Mouse (Mus musculus) heart, postnatal 0 days (tissue): Measurements from ENCODE around the gene Fam3b. TPM values are rescaled to one million over a fixed set of nuclear protein-coding genes. Genes with fewer than 3 reads are reported as not detected.

Experiments used
- ATAC-seq: fragments of 200-750 bp; cut with Nextera tagmentation; 2 replicates; pipeline ENCODE4 v1.8.0; 2017; ENCODE audit warnings: low read depth, moderate number of reproducible peaks, moderate library complexity; ENCODE audit not compliant: insufficient read depth
- DNase-seq: peaks from one replicate; pipeline ENCODE4 v3.0.0-alpha.2; 2016; ENCODE audit warnings: low spot score
- H3K27ac ChIP-seq: fragments of 300-500 bp; sonication (generic); 2 replicates; pipeline ENCODE4 v1.5.1; 2014; ENCODE audit warnings: low read depth, mild to moderate bottlenecking
- H3K27me3 ChIP-seq: fragments of 300-500 bp; sonication (generic); 2 replicates; pipeline ENCODE4 v1.6.1; 2014; ENCODE audit warnings: low read length, mixed read lengths; ENCODE audit not compliant: control insufficient read depth, insufficient read depth
- H3K36me3 ChIP-seq: fragments of 300-500 bp; sonication (generic); replicated peaks from 2 replicates; pipeline ENCODE4 v1.6.1; 2014; ENCODE audit warnings: low read length, mixed read lengths; ENCODE audit not compliant: control insufficient read depth, insufficient read depth
- H3K4me1 ChIP-seq: fragments of 300-500 bp; sonication (generic); 2 replicates; pipeline ENCODE4 v1.6.1; 2014; ENCODE audit warnings: antibody characterized with exemption; ENCODE audit not compliant: control insufficient read depth, insufficient read depth
- H3K4me2 ChIP-seq: fragments of 300-500 bp; sonication (generic); 2 replicates; pipeline ENCODE4 v1.6.1; 2014; ENCODE audit warnings: low read depth, mild to moderate bottlenecking, low read length, moderate library complexity
- H3K4me3 ChIP-seq: fragments of 300-500 bp; sonication (generic); 2 replicates; pipeline ENCODE4 v1.5.1; 2014; ENCODE audit warnings: low read depth, low read length
- H3K9ac ChIP-seq: fragments of 300-500 bp; sonication (generic); replicated peaks from 2 replicates; pipeline ENCODE4 v1.6.1; 2014; ENCODE audit warnings: low read depth, low read length, mixed read lengths
- H3K9me3 ChIP-seq: fragments of 300-500 bp; sonication (generic); replicated peaks from 2 replicates; pipeline ENCODE4 v1.6.1; 2016; ENCODE audit warnings: low read length; ENCODE audit not compliant: control insufficient read depth
- CTCF ChIP-seq: IDR thresholded peaks from 2 replicates; pipeline ENCODE4 v1.5.1; 2016; ENCODE audit warnings: antibody characterized with exemption, control low read depth, low read depth
- EP300 ChIP-seq: IDR thresholded peaks from 2 replicates; pipeline ENCODE4 v1.6.1; 2016; ENCODE audit warnings: antibody characterized with exemption, low read depth
- WGBS: fragments of 180-500 bp; shearing (Covaris S2); extraction: QIAGEN DNeasy Blood & Tissue Kit; methylation state at CpG from one replicate; pipeline ENCODE4 v1.1.7; 2014; 5-methylcytosine and 5-hydroxymethylcytosine counted together
- polyA plus RNA-seq: library from polyadenylated mRNA; unstranded; fragments of >200 nt; fragmentation: Nextera tagmentation; extraction: Ambion mirVana; gene quantifications from 2 replicates; pipeline ENCODE4 v1.2.1, GENCODE M21; 2015
- total RNA-seq: library from RNA; depleted of rRNA; stranded (reverse); fragments of >200 nt; gene quantifications from 2 replicates; pipeline ENCODE4 v1.2.3, GENCODE M21; 2014; ENCODE audit warnings: low replicate concordance

Gene Fam3b
- total and polyA plus RNA-seq, 2 experiments from 2014 or later: not detected

DNA sequence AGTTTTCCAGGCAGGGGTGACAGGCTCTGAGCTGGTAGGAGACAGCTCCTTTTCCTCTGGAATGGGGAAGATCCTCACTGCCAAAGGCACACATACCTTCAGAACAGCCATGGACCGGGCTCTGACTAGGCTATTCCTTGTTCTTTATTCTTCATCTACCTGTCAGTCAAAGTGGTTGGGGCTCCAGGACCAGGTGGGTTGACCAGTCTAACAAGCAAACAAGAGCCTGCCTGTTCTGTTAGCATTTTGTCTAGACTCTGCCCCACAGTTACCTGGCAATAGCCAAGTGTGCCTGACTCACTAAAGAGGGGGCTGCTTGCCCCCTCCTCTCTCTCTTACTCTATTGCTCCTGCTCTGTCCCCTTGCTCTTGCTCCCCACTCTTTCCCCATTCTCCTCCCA is 22.2 kb downstream of the Fam3b start:
- H3K27me3 ChIP-seq: no peaks in the 10 kb centered on the region
- H3K9me3 ChIP-seq: no peaks in the 10 kb centered on the region
- H3K27ac ChIP-seq: no peak overlapping the region
- H3K4me1 ChIP-seq: no peaks in the 10 kb centered on the region
- no peak overlapping the region for H3K4me3 ChIP-seq
- DNase-seq: no peak
- no peaks in the 10 kb centered on the region for H3K36me3 ChIP-seq
- ATAC-seq: no peak
- no peak overlapping the region for H3K4me2 ChIP-seq
- no peak overlapping the region for H3K9ac ChIP-seq
- 86% methylated on average over 1 of the region's 1 CpGs for WGBS
- no peak for TF ChIP-seq EP300
- TF ChIP-seq CTCF: no peak

DNA sequence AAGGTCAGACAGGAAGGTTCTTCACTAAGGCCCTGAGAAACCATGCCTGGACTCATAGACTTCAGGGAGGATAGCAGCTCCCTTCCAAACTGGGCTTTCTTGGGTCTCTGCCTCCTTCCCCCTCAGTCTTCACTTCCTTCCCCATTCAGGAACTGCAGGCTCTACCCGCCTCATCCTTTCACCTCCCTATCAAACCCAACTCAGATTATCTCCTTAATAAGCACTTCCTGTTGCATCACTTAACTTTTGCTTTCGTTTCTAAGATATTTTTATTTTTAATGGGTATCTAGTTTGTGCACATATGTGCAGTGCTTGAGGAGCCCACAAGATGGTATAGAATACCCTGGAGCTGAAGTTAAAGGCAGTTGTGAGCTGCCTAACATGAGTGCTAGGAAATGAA is 36.0 kb downstream of the Fam3b start:
- no peak overlapping the region for H3K4me3 ChIP-seq
- DNase-seq (no peak), ATAC-seq (no peak)
- H3K27me3 ChIP-seq: no peaks in the 10 kb centered on the region
- no peak overlapping the region for H3K4me2 ChIP-seq
- TF ChIP-seq CTCF (no peak), EP300 (no peak)
- H3K9me3 ChIP-seq: no peaks in the 10 kb centered on the region
- no peaks in the 10 kb centered on the region for H3K36me3 ChIP-seq
- 61% methylated on average over 2 of the region's 2 CpGs for WGBS
- H3K27ac ChIP-seq: no peak overlapping the region
- no peak overlapping the region for H3K9ac ChIP-seq
- H3K4me1 ChIP-seq: 0 out of 2 replicates have a peak, but pooled peaks cover 6% of the 10 kb centered on the region

DNA sequence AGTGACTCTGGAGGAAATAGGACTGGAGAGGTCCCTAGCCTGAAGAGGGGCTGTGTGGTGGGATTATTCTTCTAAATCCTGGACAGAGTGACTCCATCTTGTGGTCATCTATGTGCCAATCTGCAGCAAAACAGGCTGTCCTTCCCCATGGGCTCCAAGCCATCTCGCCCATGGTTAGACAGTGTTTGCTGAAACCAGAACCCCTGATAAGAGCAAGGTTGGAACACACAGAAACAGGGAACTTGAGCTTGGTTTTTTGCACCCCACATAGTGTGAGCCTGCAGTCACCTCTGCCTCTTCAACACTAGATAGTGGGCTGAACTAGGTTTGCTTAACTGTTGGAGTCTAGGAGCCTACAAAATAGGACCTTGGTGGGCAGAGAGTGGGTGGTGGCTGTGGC is 38.1 kb downstream of the Fam3b start:
- no peak for TF ChIP-seq EP300
- 80% methylated on average over 1 of the region's 1 CpGs for WGBS
- no peak for DNase-seq

DNA sequence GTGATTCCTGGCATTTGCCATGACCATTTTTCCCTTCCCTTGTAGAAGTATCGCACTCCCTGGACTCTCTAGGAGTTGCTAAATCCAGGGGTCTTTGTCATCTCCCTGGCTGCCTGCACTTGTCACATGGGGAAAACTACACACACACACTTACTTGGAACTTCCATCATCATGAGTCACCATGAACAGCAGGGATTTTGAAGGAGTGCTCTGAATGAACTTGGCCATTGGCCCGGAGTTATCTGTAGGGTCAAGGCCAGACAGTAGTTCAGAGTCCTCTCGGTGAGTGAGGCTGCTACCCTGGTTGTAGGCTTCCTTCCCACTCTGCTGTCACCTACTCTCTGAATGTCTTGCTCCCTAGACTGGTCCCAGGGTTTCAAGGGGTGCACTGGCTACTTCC is 39.0 kb downstream of the Fam3b start:
- Histone ChIP-seq H3K36me3 (no peaks in the 10 kb centered on the region), H3K4me2 (no peak overlapping the region), H3K9me3 (no peaks in the 10 kb centered on the region), H3K27me3 (no peaks in the 10 kb centered on the region), H3K27ac (no peak overlapping the region), H3K4me3 (no peak overlapping the region), H3K4me1 (0 out of 2 replicates have a peak, but pooled peaks cover 6% of the 10 kb centered on the region), H3K9ac (no peak overlapping the region)
- TF ChIP-seq EP300 (no peak), CTCF (no peak)
- WGBS: 21% methylated on average over 3 of the region's 3 CpGs
- ATAC-seq: peak; percentile 86
- DNase-seq: peak; percentile 74

More for the DNA sequence above, 38.1 kb downstream of the Fam3b start:
- ATAC-seq: no peak
- no peaks in the 10 kb centered on the region for H3K27me3 ChIP-seq
- H3K4me3 ChIP-seq: no peak overlapping the region
- H3K4me2 ChIP-seq: no peak overlapping the region
- no peak overlapping the region for H3K9ac ChIP-seq
- H3K36me3 ChIP-seq: no peaks in the 10 kb centered on the region
- 0 out of 2 replicates have a peak, but pooled peaks cover 6% of the 10 kb centered on the region for H3K4me1 ChIP-seq
- H3K27ac ChIP-seq: no peak overlapping the region
- H3K9me3 ChIP-seq: no peaks in the 10 kb centered on the region

DNA sequence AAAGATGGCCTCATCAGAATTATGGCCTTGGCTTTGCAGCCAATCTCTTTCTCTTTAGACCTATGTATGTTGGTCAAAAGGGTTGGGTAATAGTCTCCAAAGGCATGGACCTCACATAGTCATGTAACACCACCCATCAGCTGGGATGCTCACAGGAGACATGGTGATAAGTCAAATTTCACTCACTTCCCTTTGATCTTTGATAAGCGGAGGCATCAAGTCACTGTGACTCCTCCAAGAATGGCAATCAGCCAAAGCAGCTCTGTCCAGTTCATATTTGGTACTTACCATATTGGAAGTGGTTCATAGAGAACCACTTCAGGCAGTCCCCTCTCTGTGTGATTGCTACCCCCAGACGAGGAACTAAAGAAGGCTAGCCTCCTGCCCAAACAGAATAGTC is 39.9 kb downstream of the Fam3b start:
- no peak overlapping the region for H3K4me3 ChIP-seq
- no peaks in the 10 kb centered on the region for H3K9me3 ChIP-seq
- H3K27ac ChIP-seq: no peak overlapping the region
- 65% methylated on average over 2 of the region's 2 CpGs for WGBS
- H3K36me3 ChIP-seq: no peaks in the 10 kb centered on the region
- DNase-seq: no peak
- H3K9ac ChIP-seq: no peak overlapping the region
- TF ChIP-seq EP300: no peak
- TF ChIP-seq CTCF: no peak
- no peaks in the 10 kb centered on the region for H3K27me3 ChIP-seq
- ATAC-seq: no peak
- H3K4me1 ChIP-seq: 0 out of 2 replicates have a peak, but pooled peaks cover 3% of the 10 kb centered on the region
- no peak overlapping the region for H3K4me2 ChIP-seq

DNA sequence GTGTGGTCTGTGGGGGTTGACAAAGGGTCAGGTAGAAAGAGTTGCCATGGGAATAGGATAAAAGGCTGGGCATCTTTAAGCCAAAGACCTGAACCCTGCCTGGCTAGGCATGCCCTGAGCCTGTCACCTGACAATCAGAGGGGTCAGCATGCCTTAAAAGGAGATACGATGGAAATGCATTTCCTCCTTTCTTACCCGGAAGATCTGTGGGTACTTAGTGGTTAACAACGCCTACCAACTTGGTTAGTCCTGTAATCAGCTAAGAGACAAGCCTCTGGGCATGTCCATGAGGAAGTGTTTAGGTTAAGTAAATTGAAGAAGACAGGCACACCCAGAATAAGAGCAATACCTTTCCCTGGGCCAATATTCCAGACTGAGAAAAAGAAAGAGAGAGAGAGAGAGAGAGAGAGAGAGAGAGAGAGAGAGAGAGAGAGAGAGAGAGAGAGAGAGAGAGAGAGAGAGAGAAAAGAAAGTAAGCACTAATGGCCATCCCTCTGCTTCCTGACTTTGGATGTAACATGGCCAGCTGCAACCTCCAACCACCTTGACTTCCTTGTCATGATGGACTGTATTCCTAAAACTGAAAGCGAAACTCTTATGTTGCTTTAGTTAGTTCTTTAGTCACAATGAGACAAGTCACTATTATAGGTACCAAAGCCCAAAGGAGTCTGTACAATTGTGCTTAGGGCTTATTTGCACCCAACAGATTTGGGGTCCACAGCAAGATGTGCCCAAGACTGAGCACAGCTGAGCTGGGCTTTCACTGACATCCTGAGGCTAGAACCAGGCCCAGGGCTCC is 46.4 kb downstream of the Fam3b start:
- H3K4me3 ChIP-seq: no peak overlapping the region
- ATAC-seq (no peak), DNase-seq (no peak)
- no peak overlapping the region for H3K27ac ChIP-seq
- TF ChIP-seq CTCF (no peak), EP300 (no peak)
- H3K27me3 ChIP-seq: no peaks in the 10 kb centered on the region
- H3K4me2 ChIP-seq: no peak overlapping the region
- H3K9me3 ChIP-seq: no peaks in the 10 kb centered on the region
- H3K9ac ChIP-seq: no peak overlapping the region
- 78% methylated on average over 4 of the region's 4 CpGs for WGBS
- no peaks in the 10 kb centered on the region for H3K4me1 ChIP-seq
- H3K36me3 ChIP-seq: no peaks in the 10 kb centered on the region
